Mouse (Mus musculus) adipose tissue, adult 10 weeks (tissue): Measurements from ENCODE around the gene Orai3. TPM values are rescaled to one million over a fixed set of nuclear protein-coding genes. Genes with fewer than 3 reads are reported as not detected.

Experiments
- polyA plus RNA-seq: library from polyadenylated mRNA; stranded (reverse); fragments of 350-450 nt; fragmentation: Illumina TruSeq; extraction: RNeasy Lipid Tissue Mini Kit (QIAGEN cat#74804); gene quantifications from one replicate; pipeline ENCODE4 v1.2.3, GENCODE M21; 2014; ENCODE audit warnings: low read depth, low replicate concordance

Orai3 gene
- polyA plus RNA-seq, result 28.1 TPM

GRCm38 (mm10) chr7:127769651-127770038 is at the start of gene Orai3:
Gene Orai3, plus strand, starts transcription at chr7:127769815.

GRCm38 (mm10) chr7:127732066-127732465 is 37.5 kb upstream of the Orai3 start, which contains the start of gene Ctf2:
Gene Ctf2, minus strand, starts transcription at chr7:127732166.

GRCm38 (mm10) chr7:127744366-127745045 is 25.1 kb upstream of the Orai3 start, which contains the start of gene Fbxl19:
Gene Fbxl19, plus strand, starts transcription at chr7:127744543.

GRCm38 (mm10) chr7:127776426-127776825 is 6.8 kb downstream of the Orai3 start, which contains the start of gene Setd1a:
Gene Setd1a, plus strand, starts transcription at chr7:127776670.

GRCm38 (mm10) chr7:127785308-127785707 is 15.7 kb downstream of the Orai3 start, which contains the start of gene Gm49388:
Gene Gm49388, plus strand, starts transcription at chr7:127785608.

GRCm38 (mm10) chr7:127800435-127801009 is 30.9 kb downstream of the Orai3 start, which contains the start of gene Hsd3b7:
Gene Hsd3b7, plus strand, starts transcription at chr7:127800604.

GRCm38 (mm10) chr7:127824176-127824871 is 54.7 kb downstream of the Orai3 start, which contains the start of the genes Stx4a and Stx1b:
Gene Stx4a, plus strand, starts transcription at chr7:127824294.
Gene Stx1b, minus strand, starts transcription at chr7:127824549.

Other genes with a start within 250 kb of the Orai3 start
- gene Tmem265, start 208.4 kb upstream of the Orai3 start, polyA plus RNA-seq, result not detected
- 83.6 TPM for gene Phkg2, start 196.5 kb upstream of the Orai3 start, polyA plus RNA-seq
- 22.1 TPM for gene Ccdc189, start 181.2 kb upstream of the Orai3 start, polyA plus RNA-seq
- 33.6 TPM for gene Rnf40, start 181.0 kb upstream of the Orai3 start, polyA plus RNA-seq
- 14.8 TPM for gene Zfp629, start 154.0 kb upstream of the Orai3 start, polyA plus RNA-seq
- 26.6 TPM for gene Bcl7c, start 60.9 kb upstream of the Orai3 start, polyA plus RNA-seq
- 11.1 TPM for gene Ctf1, start 57.1 kb upstream of the Orai3 start, polyA plus RNA-seq
- not detected for gene Ctf2, start 37.6 kb upstream of the Orai3 start, polyA plus RNA-seq
- gene Fbxl19, start 25.3 kb upstream of the Orai3 start, polyA plus RNA-seq, result 20.0 TPM
- gene Setd1a, start 6.9 kb downstream of the Orai3 start, polyA plus RNA-seq, result 21.7 TPM
- gene Gm49388, start 15.8 kb downstream of the Orai3 start, polyA plus RNA-seq, result not detected
- gene Hsd3b7, start 30.8 kb downstream of the Orai3 start, polyA plus RNA-seq, result 98.2 TPM
- gene Stx4a, start 54.5 kb downstream of the Orai3 start, polyA plus RNA-seq, result 96.8 TPM
- gene Stx1b, start 54.7 kb downstream of the Orai3 start, polyA plus RNA-seq, result 20.3 TPM
- gene Zfp646, start 106.4 kb downstream of the Orai3 start, polyA plus RNA-seq, result 22.6 TPM
- gene Zfp668, start 107.0 kb downstream of the Orai3 start, polyA plus RNA-seq, result 4.7 TPM
- 1.4 TPM for gene Prss53, start 121.2 kb downstream of the Orai3 start, polyA plus RNA-seq
- gene Gm21974, start 125.6 kb downstream of the Orai3 start, polyA plus RNA-seq, result not detected
- gene Vkorc1, start 125.8 kb downstream of the Orai3 start, polyA plus RNA-seq, result 119 TPM
- 67.6 TPM for gene Bckdk, start 134.3 kb downstream of the Orai3 start, polyA plus RNA-seq
- gene Kat8, start 142.7 kb downstream of the Orai3 start, polyA plus RNA-seq, result 28.2 TPM
- gene Prss8, start 160.3 kb downstream of the Orai3 start, polyA plus RNA-seq, result 46.6 TPM
- 15.2 TPM for gene Prss36, start 176.9 kb downstream of the Orai3 start, polyA plus RNA-seq
- 459 TPM for gene Fus, start 197.6 kb downstream of the Orai3 start, polyA plus RNA-seq
- gene Pycard, start 224.1 kb downstream of the Orai3 start, polyA plus RNA-seq, result 32.7 TPM
- gene Trim72, start 234.1 kb downstream of the Orai3 start, polyA plus RNA-seq, result 0.87 TPM